Mouse (Mus musculus) kidney, embryonic 15.5 days (tissue): ENCODE measurements at regions not wholly inside any gene's neighbourhood (a gene's known extent, or its start where the extent isn't known, plus 50 kb on each side); places are given as distances from the start of the nearest gene placed in this dataset.

Experiments used
- ATAC-seq: fragments of 200-750 bp; cut with Nextera tagmentation; replicated peaks from 2 replicates; pipeline ENCODE4 v1.8.0; 2017; ENCODE audit warnings: moderate TSS enrichment; ENCODE audit not compliant: low FRiP score
- H3K27ac ChIP-seq: fragments of 300-500 bp; sonication (generic); 2 replicates; pipeline ENCODE4 v1.5.1; 2015; ENCODE audit warnings: mild to moderate bottlenecking, inconsistent platforms
- H3K27me3 ChIP-seq: fragments of 300-500 bp; sonication (generic); 2 replicates; pipeline ENCODE4 v1.6.1; 2015; ENCODE audit warnings: inconsistent platforms
- H3K36me3 ChIP-seq: fragments of 300-500 bp; sonication (generic); 2 replicates; pipeline ENCODE4 v1.6.1; 2015; ENCODE audit warnings: inconsistent platforms
- H3K4me1 ChIP-seq: fragments of 300-500 bp; sonication (generic); 2 replicates; pipeline ENCODE4 v1.6.1; 2015; ENCODE audit warnings: inconsistent platforms
- H3K4me2 ChIP-seq: fragments of 300-500 bp; sonication (generic); 2 replicates; pipeline ENCODE4 v1.6.1; 2015; ENCODE audit warnings: moderate library complexity, mild to moderate bottlenecking, inconsistent platforms
- H3K4me3 ChIP-seq: fragments of 300-500 bp; sonication (generic); replicated peaks from 2 replicates; pipeline ENCODE4 v1.5.1; 2015; ENCODE audit warnings: mild to moderate bottlenecking, inconsistent platforms
- H3K9ac ChIP-seq: fragments of 300-500 bp; sonication (generic); 2 replicates; pipeline ENCODE4 v1.6.1; 2015; ENCODE audit warnings: mild to moderate bottlenecking, inconsistent platforms
- H3K9me3 ChIP-seq: fragments of 300-500 bp; sonication (generic); replicated peaks from 2 replicates; pipeline ENCODE4 v1.6.1; 2016; ENCODE audit warnings: inconsistent platforms
- WGBS: fragments of 180-500 bp; shearing (Covaris S2); methylation state at CpG from one replicate; pipeline ENCODE4 v1.1.7; 2015; ENCODE audit warnings: mixed read lengths; 5-methylcytosine and 5-hydroxymethylcytosine counted together

DNA sequence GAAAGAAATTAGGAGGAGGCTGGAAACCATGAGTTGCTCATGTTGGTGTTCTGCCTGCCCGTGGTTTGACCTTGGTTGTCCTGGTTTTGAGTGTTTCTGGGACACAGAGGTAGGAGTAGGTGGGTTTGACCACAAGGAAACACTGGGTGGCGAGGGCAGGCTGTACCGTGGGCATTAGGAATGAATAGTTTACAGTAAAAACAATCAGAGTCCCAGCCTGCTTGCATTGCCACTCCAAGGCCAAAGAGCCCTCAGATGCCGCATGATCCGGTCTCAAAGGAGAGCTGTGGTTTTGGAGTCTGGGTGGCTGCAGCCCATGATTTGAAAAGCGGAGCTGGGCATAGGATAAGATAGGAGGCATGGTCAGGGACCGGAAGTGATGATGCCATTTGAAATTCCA is 212.0 kb downstream of the 4933412E24Rik start:
- no peaks in the 10 kb centered on the region for H3K27me3 ChIP-seq
- H3K4me2 ChIP-seq = no peak overlapping the region
- ATAC-seq = no peak
- 90% methylated on average over 7 of the region's 7 CpGs for WGBS
- no peak overlapping the region for H3K27ac ChIP-seq
- H3K36me3 ChIP-seq = no peaks in the 10 kb centered on the region
- H3K4me3 ChIP-seq = no peak overlapping the region
- H3K4me1 ChIP-seq = no peaks in the 10 kb centered on the region
- no peaks in the 10 kb centered on the region for H3K9me3 ChIP-seq
- H3K9ac ChIP-seq = no peak overlapping the region

DNA sequence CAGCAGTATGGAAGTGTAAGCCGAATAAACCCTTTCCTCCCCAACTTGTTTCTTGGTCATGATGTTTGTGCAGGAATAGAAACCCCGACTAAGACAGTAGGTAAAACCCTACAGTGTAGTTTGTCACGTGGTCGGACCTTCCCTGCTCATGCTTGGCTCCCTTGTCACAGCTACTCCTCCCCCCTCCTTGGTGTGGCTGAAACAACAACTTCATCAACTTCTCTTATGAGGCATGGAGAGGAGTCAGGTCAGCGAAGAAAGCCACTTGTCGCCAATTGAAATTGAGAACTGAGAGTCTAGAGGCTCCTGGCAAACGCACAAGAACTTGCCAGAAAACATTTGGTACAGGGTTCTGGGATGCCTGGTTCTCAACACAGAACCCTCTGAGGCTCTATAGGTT is 214.1 kb downstream of the 4933412E24Rik start:
- Histone ChIP-seq H3K4me1 (no peaks in the 10 kb centered on the region), H3K27me3 (no peaks in the 10 kb centered on the region), H3K36me3 (no peaks in the 10 kb centered on the region), H3K9me3 (no peaks in the 10 kb centered on the region), H3K27ac (no peak overlapping the region), H3K4me2 (no peak overlapping the region), H3K9ac (no peak overlapping the region), H3K4me3 (no peak overlapping the region)
- ATAC-seq = no peak
- WGBS = 71% methylated on average over 7 of the region's 7 CpGs

DNA sequence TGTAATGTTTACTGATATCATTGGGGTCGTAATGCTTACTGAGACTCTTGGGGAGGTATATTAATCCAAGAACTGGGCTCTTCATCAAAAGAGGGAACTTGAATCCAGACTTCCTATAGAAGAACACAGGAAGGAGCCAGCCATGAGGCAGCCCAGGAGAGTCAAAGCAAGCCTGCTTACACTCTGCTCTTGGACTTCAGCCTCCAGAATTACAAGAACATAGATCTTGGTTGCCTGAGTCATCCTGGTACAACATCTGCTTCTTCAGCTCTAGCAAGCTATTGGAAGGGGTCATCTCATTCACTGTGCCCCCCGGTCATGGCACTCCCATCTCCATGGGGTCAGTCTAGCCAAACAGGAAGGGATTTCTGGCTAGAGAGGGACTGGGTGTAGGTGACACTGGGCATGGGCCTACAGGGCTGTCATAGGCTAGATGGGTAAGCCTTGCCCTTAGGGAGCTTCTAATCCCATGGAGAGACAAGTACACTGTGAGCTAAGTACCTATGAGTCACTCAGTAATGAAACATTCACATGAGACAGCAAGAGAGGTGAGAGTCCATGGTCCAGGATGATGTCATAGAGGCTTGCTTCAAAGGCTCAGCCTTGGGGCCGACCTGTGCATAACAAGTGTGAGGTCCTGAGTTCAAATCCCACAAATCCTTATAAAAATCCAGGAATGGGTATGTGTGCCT is 217.1 kb downstream of the 4933412E24Rik start:
- Histone ChIP-seq H3K27me3 (no peaks in the 10 kb centered on the region), H3K4me2 (no peak overlapping the region), H3K9ac (no peak overlapping the region), H3K9me3 (no peaks in the 10 kb centered on the region), H3K4me1 (no peaks in the 10 kb centered on the region), H3K4me3 (no peak overlapping the region), H3K27ac (no peak overlapping the region), H3K36me3 (no peaks in the 10 kb centered on the region)
- no peak for ATAC-seq
- 92% methylated on average over 3 of the region's 3 CpGs for WGBS

DNA sequence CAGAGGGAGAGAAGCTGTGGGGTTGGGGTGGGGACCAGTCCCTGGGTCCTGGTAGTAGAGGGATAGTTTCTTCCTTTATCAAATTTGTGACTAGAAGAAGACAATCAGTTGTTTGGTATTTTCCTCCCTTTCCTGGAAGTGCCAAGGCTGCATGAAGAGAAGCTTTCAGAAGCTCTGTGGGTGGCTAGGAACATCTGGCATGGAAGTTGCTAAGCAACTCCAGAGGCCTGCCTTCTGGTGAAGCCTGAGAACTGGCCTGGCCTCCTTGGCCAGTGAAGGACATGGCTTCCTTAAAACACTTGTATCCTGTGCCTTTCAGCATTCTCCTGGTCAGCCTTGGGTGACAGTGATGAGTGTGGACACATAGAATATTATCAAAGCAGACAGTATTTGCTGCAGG is 217.9 kb downstream of the 4933412E24Rik start:
- no peak overlapping the region for H3K27ac ChIP-seq
- H3K4me3 ChIP-seq = no peak overlapping the region
- H3K4me1 ChIP-seq = no peaks in the 10 kb centered on the region
- no peak overlapping the region for H3K4me2 ChIP-seq
- no peaks in the 10 kb centered on the region for H3K36me3 ChIP-seq
- no peak for ATAC-seq
- no peak overlapping the region for H3K9ac ChIP-seq
- no peaks in the 10 kb centered on the region for H3K27me3 ChIP-seq
- no peaks in the 10 kb centered on the region for H3K9me3 ChIP-seq

DNA sequence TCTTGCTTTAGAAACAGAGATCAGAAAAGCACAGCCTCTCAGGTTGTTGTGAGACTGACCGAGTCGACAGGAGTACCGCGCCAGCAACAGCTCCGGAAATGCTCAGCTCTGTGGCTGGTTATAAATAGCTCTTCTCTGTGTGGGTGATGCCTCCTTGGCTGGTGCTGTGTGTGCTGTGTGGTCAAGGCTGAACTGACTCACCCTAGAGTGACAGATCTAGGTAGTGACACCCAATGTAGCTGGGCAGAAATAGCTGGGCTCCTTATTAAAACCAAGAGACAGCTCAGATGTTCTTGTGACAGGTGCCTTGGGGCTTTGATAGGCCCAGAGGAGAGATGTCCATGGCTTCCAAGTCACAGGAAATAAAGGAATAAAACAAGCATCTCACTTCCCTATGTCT is 220.7 kb downstream of the 4933412E24Rik start:
- ATAC-seq = no peak
- WGBS = 93% methylated on average over 5 of the region's 5 CpGs
- H3K36me3 ChIP-seq = no peaks in the 10 kb centered on the region
- H3K27me3 ChIP-seq = no peaks in the 10 kb centered on the region
- H3K27ac ChIP-seq = no peak overlapping the region
- no peak overlapping the region for H3K4me2 ChIP-seq
- no peak overlapping the region for H3K4me3 ChIP-seq
- H3K9me3 ChIP-seq = no peaks in the 10 kb centered on the region
- H3K9ac ChIP-seq = no peak overlapping the region
- H3K4me1 ChIP-seq = no peaks in the 10 kb centered on the region

DNA sequence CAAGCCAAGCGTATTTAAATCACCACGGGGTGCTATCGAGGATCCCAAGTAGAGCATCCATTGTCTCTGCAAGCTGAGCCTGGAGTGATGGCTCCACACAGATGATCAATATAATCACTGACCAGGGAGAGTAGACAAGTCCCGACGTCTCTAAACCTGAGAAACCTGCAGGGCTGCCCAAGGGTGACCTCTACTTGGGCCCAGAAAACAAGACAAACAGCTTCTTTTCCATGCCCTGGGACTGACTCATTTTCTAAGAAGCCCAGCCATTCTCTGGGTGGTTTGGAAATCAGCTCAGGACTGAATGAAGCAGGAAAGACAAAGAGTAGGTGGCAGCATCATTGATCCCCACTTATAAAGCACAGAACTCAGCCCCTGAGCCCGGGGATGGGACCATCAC is 221.5 kb downstream of the 4933412E24Rik start:
- no peaks in the 10 kb centered on the region for H3K27me3 ChIP-seq
- no peaks in the 10 kb centered on the region for H3K4me1 ChIP-seq
- no peak for ATAC-seq
- WGBS = 93% methylated on average over 6 of the region's 6 CpGs
- no peak overlapping the region for H3K9ac ChIP-seq
- H3K4me3 ChIP-seq = no peak overlapping the region
- H3K4me2 ChIP-seq = no peak overlapping the region
- H3K27ac ChIP-seq = no peak overlapping the region
- no peaks in the 10 kb centered on the region for H3K36me3 ChIP-seq
- H3K9me3 ChIP-seq = no peaks in the 10 kb centered on the region

DNA sequence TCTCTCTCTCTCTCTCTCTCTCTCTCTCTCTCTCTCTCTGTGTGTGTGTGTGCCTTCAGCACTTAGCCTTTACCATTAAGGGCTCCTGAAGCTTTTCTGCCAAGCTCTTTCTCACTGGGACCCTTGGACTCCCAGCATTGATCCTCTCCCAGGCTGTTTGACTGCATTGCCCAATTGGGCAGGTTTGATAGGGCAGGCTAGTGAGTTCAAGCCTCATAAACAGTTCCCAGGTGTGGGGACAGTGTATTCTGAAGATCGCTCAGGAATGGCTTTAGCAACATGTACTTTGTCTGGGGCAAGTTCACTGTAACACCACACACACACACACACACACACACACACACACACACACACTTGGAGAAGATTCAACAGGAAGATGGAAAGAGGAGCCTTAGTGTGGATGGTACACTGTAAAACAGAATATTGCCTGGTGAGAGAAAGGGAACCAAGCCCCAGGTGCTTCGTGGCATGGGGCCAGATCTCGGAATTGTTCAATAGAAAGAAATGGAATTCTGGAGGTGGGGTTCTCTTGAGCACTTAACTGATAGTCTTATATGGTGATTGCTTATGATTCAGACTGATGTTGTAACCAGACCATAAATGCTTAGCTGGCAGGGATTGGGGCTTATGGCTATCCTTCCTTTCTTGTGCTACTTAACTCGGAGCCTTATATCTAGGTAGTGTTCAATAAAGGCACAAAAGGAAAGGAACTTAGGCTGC is 229.5 kb downstream of the 4933412E24Rik start:
- Histone ChIP-seq H3K9ac (no peak overlapping the region), H3K4me3 (no peak overlapping the region), H3K4me1 (peaks cover 26% of the 10 kb centered on the region), H3K27me3 (no peaks in the 10 kb centered on the region), H3K4me2 (no peak overlapping the region), H3K36me3 (no peaks in the 10 kb centered on the region), H3K9me3 (no peaks in the 10 kb centered on the region), H3K27ac (no peak overlapping the region)
- no peak for ATAC-seq
- 86% methylated on average over 4 of the region's 4 CpGs for WGBS

DNA sequence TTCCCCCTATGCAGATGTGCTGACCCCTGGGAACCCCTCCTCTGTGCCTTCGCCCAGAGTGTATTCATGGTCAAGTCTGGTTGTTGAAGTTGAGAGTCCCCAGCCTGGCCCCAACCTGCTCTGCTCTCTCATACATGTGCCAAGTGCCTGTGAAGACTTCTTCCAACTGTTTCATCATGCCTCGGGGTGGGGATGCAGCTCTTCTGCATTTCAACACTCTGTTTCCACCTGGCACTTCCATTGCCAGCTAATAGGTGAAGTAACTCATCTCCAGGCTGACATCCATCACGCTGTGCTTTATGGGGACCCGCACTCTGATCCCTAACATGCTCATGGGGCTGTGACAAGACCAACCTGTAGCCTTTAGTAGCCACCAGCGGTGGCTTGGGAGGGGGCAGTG is 230.4 kb downstream of the 4933412E24Rik start:
- H3K4me2 ChIP-seq = no peak overlapping the region
- H3K9ac ChIP-seq = no peak overlapping the region
- 89% methylated on average over 5 of the region's 5 CpGs for WGBS
- no peaks in the 10 kb centered on the region for H3K36me3 ChIP-seq
- H3K4me1 ChIP-seq = peaks cover 26% of the 10 kb centered on the region
- ATAC-seq = no peak
- no peak overlapping the region for H3K4me3 ChIP-seq
- no peaks in the 10 kb centered on the region for H3K9me3 ChIP-seq
- no peak overlapping the region for H3K27ac ChIP-seq
- H3K27me3 ChIP-seq = no peaks in the 10 kb centered on the region

DNA sequence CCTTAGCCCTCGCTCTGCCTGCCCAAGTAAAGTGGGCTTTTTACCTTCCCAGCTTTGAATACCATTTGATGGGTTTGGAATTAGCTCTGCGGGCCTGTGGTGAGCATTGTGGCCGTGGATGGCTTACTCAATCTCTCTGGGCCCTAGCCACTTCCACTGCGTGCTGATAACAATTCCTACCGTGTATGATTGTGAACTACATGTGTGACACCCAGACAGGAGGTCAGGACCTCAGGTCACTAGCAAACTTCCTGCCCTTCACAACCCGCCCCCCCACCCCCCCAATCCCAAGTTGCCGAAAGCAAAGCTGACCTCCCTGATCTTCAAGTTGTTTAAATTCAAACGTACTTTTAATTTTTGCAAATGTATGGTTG is 231.9 kb downstream of the 4933412E24Rik start:
- no peaks in the 10 kb centered on the region for H3K36me3 ChIP-seq
- no peak overlapping the region for H3K4me3 ChIP-seq
- WGBS = 43% methylated on average over 8 of the region's 8 CpGs
- ATAC-seq = no peak
- H3K27me3 ChIP-seq = no peaks in the 10 kb centered on the region
- H3K4me1 ChIP-seq = peaks cover 26% of the 10 kb centered on the region
- no peak overlapping the region for H3K27ac ChIP-seq
- H3K9me3 ChIP-seq = no peaks in the 10 kb centered on the region
- no peak overlapping the region for H3K9ac ChIP-seq
- H3K4me2 ChIP-seq = peak overlapping the region; percentile 50

DNA sequence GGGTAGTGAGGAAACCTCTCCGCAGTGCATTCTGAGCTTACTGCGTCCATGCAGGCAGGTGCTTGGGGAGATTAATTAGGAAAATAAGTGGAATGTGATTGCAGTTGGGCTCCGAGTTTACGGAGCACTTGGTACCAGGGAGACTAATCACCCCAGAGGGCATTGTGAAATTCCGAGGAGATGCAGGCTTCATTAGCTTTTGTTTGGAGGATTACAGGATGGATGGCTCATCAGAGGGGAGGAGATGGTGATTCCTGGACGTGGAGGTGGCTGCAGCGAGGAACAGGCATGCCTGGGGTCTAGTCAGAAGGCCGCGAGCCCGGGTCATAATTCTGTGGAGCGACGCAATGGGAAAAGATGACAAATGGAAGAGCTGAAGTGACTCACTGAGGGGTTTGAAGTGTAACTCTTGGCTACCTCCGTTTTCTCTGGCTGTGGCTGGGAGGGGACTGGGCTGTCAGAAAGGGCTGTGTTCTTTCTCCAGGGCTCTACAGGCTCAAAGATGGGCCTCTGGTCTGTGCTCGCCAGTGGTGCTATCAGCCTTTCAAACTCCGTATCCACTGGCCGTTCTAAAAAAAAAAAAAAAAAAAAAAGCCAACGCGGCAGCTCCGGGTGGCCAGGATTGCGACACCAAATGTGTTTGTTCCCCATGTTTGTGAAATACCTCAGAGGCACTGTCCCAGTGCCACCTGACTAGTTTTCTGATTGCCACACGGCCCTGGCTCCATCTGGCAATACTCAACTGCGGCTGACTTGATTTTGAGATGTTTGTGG is 232.4 kb downstream of the 4933412E24Rik start:
- H3K9ac ChIP-seq = no peak overlapping the region
- H3K36me3 ChIP-seq = no peaks in the 10 kb centered on the region
- no peaks in the 10 kb centered on the region for H3K9me3 ChIP-seq
- ATAC-seq = 0 out of 2 replicates have a peak, but pooled peaks have one; percentile 40
- no peak overlapping the region for H3K27ac ChIP-seq
- H3K27me3 ChIP-seq = no peaks in the 10 kb centered on the region
- H3K4me3 ChIP-seq = no peak overlapping the region
- peaks cover 26% of the 10 kb centered on the region for H3K4me1 ChIP-seq
- 13% methylated on average over 22 of the region's 22 CpGs for WGBS
- H3K4me2 ChIP-seq = peak overlapping the region; percentile 50

DNA sequence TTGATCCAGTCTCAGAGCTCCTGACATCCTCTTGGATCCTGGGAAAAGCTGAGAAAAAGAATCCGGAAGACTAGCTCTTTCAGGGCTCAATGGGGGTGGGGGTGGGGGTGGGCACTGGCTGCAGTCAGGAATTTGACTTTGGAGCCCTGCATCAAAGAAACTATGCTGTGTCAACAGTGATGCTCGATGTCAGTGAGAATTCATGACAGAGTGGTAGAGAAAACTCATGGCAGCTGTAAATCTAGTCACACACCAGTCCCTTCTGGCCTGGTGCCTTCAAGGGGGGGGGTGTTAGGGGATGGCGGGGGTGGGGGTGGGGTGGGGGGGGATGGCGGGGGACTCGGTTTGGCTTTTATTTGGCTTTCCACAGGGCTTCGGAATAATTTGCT is 233.0 kb downstream of the 4933412E24Rik start:
- peak; percentile 37; the same call in 1 of the 2 replicates for ATAC-seq
- no peaks in the 10 kb centered on the region for H3K27me3 ChIP-seq
- H3K9me3 ChIP-seq = no peaks in the 10 kb centered on the region
- no peak overlapping the region for H3K9ac ChIP-seq
- H3K4me1 ChIP-seq = peaks cover 26% of the 10 kb centered on the region
- H3K4me2 ChIP-seq = peak overlapping the region; percentile 50
- H3K36me3 ChIP-seq = no peaks in the 10 kb centered on the region
- no peak overlapping the region for H3K4me3 ChIP-seq
- 0 out of 2 replicates have a peak overlapping the region, but pooled peaks have one; percentile 64 for H3K27ac ChIP-seq
- 3% methylated on average over 6 of the region's 6 CpGs for WGBS

DNA sequence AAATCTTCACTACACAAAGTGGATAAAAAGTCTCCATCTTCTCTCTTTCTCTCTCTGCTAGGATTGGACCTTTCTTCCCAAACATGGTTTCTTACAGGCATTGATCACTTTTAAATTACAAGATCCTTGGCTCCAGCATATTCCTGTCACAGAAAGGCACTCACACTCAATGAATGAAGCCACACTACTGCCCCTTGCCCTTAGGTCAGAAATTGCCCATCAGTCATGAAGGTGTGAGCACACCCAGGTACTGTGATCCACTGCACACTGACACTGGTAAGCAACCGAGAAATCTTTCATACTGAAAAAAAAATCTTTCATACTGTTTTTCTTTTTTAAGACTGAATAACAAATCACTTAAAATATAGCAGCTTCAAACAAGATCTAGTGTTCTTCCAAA is 235.9 kb downstream of the 4933412E24Rik start:
- no peaks in the 10 kb centered on the region for H3K36me3 ChIP-seq
- H3K9ac ChIP-seq = no peak overlapping the region
- no peak overlapping the region for H3K4me2 ChIP-seq
- no peaks in the 10 kb centered on the region for H3K27me3 ChIP-seq
- H3K9me3 ChIP-seq = no peaks in the 10 kb centered on the region
- no peak for ATAC-seq
- 75% methylated on average over 1 of the region's 1 CpGs for WGBS
- peaks cover 37% of the 10 kb centered on the region for H3K4me1 ChIP-seq
- no peak overlapping the region for H3K4me3 ChIP-seq
- no peak overlapping the region for H3K27ac ChIP-seq
